Mouse (Mus musculus) frontal cortex, adult (tissue): ENCODE measurements around the gene Homer3.

ENCODE experiments used
- ATAC-seq: cut with Nextera tagmentation; 2 replicates; pipeline ENCODE4 v1.9.2; 2017; ENCODE audit warnings: mild to moderate bottlenecking, moderate library complexity, mixed read lengths; ENCODE audit not compliant: low TSS enrichment

Gene Homer3

GRCm38 (mm10) chr8:70284421-70284820 is 1.8 kb downstream of the Homer3 start:
- no peak for ATAC-seq

- ATAC-seq = no peak
Measured at GRCm38 (mm10) chr8:70285304-70285703, 2.7 kb downstream of the Homer3 start.

DNA sequence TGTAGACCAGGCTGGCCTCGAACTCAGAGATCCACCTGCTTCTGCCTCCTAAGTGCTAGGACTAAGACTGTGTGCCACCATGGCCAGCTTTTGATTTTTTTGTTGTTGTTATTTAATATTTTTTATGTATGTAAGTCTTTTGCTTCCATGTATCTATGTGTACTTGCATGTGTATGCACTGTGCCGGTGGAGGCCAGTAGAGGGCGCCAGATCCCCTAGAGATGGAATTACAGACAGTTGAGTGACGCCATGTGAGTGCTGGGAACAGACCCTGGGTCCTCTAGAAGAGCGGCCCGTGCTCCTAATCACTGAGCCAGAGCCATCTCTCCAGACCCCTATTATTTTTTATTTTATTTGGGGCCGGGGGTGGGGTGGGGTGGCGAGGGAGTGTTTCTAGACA is 4.1 kb downstream of the Homer3 start:
- ATAC-seq = no peak

- no peak; the same call in 1 of the 2 replicates for ATAC-seq
Measured at GRCm38 (mm10) chr8:70293988-70294405, 11.4 kb downstream of the Homer3 start.

- ATAC-seq = no peak
Measured at GRCm38 (mm10) chr8:70300881-70301280, 18.3 kb downstream of the Homer3 start.

DNA sequence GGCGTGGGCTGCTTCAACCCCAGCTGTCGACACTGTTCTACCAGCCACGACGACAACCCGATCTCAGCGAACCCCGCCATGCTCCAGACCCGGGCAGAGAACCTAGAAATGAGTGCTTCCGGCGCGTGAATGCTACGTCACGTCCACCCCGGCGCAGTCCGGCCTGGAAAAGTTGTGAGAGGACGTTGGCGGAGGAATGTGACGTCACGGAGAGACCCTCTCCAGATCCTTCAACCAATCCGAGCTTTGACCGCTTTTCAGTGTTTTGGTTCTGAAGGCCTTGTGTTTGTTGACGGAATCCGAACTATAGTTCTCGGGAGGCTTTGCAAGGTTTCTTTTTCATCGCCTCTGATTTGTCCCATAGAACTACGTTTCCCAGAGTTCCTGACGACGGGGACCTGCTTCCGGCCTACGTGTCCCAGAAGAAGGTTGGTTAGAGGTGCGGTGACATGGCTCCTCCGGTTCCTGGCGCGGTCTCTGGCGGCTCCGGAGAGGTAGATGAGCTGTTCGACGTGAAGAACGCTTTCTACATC is 19.8 kb downstream of the Homer3 start, which contains the start of the genes Ddx49 and Cope:
Gene Ddx49, minus strand, starts transcription at position 132 of the 533 bp plus-strand sequence.
Gene Cope, plus strand, starts transcription at position 161 of the 533 bp plus-strand sequence.
- ATAC-seq = peak; percentile 93

DNA sequence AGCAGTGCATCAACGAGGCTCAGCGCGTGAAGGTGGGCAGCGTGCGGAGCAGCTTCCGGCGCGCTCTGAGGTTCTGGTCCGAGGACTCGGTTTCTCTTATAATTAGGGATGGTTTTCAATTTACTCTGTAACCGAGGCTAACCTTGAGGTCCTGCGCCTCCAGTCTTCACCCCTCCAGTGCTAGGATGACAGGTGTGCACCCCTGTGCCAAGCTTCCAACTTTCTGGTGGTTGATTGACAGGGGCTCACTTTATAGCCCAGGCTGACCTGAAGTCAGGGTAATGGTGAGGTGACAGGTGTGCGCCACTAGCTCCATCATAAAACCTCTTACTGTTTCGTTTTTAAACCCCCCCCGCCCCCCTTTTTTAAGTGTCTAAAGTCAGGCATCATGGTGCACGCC is 20.3 kb downstream of the Homer3 start:
- no peak for ATAC-seq

DNA sequence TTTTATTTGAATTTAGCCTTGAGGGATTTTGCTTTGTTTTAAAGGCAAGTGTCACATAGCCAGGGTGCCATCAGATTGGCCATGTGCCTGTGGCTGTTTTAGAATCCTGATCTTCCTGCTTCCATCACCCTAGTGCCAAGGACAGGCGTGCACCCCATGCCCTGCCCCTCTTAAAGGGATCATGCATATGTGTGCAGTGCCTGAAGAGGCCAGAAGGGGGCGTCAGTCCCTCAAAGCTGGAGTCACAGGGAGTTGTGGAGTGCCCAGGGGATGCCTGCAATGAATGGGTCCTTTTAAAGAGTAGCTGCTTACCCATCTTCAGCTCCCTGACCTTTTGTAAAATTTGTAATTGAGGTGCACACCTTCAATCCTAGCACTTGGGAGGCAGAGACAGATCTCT is 26.7 kb downstream of the Homer3 start:
- ATAC-seq = no peak

GRCm38 (mm10) chr8:70313399-70313798 is 30.8 kb downstream of the Homer3 start:
- ATAC-seq = no peak

DNA sequence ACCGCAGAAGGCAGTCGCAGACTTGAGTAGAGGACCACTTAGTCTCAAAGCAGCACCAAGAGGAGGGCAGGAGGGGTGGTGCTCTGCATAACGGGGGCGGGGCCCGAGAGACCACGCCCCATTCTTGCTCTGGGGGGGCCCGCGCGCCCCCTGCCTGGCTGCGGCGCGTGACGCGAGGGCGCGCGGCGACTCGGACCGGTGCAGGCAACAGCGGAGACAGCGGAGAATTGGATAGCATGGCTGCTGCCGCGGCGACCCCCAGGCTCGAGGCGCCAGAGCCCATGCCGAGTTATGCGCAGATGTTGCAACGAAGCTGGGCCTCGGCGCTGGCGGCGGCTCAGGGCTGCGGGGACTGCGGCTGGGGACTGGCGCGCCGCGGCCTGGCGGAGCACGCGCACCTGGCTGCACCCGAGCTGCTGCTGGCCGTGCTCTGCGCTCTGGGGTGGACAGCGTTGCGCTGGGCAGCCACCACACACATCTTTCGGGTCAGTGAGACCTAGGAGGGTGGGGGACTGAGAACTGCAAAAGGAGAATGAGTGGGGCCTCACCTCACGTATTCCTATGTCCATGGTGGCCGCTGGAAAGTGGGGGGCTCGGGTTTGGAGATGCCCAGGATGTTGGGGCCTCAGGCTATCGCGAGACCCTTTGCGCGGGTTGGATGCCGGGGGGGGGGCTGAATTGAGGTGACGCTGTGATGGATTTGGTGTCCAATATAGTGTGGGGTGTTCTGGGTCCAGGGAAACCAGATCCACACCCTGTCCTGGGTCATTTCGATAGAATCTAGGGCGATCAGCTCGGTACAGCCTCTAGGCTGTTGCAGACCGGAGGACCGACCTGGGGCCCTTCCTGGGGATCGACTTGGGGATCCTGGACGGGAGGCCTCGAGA is 33.2 kb downstream of the Homer3 start, which contains the start of gene Cers1:
Gene Cers1, plus strand, starts transcription at position 152 of the 887 bp plus-strand sequence.
- ATAC-seq = peak; percentile 50

DNA sequence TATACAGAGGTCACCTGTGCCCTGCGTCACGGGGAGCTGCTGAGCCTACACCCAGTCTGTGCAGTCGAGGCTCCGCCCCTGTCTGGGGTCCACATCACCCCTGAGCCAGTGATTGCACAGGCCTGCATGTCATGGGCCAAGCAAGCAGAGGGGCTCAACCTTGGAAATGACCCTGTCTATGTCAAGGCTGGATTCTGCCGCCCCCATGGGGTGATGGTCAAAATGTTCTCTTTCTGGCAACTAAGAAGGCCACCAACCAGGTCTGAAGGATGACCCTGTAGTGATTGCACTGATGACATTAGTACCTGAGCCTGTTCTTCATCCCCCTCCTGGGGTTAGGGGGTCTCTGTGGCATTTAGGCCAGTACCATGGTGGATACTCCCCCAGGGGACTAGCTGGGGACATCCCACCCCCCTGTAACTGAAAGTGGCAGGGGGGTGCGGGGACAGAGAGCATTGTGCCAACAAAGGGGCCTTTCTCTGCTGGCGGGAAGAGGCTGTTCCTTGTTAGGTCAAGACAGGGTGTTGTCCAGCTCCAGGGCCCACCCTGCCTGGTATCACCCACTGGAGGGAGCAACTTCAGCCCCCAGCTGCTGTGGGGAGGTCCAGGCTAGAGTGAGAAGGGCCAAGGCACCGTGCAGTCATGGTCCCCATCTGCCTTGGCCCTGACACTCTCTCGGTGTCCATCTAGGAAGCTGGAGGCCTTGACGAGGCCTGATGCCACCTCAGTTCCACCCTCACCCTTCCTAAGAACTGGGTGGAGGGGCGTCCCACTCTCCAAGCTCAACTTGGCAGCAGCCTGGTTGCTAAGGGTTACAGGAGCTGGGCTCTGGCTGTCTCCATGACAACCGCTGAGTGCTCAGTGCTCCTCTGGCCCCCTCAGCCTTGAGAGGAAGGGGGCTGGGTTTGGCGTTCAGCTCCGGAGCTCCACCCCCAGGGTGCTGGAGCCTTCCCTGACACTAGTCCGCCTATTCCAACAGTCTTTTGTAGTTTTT is 34.2 kb downstream of the Homer3 start:
- peak; percentile 73 for ATAC-seq

- ATAC-seq = no peak
Measured at GRCm38 (mm10) chr8:70317872-70318271, 35.2 kb downstream of the Homer3 start.

GRCm38 (mm10) chr8:70323716-70324115 is 41.1 kb downstream of the Homer3 start:
- no peak for ATAC-seq

DNA sequence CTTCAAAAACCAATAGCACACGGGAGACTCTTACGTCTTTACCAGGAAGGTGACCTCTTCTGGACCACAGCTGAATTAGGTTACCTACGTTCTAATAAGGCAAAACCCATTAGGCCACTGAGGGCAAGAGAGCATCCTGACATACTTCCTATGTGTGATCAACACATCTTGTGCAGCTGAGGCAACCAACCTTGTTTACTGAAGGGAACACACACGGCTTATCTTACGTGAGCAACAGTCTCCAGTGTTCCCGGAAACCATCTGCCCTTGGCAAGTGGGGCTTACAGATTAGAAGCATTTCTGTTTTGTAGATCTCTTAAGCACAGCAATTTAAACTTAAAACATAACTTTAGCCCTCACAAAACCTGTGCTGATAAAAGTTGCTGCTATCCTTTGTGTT is 44.9 kb downstream of the Homer3 start:
- no peak for ATAC-seq

DNA sequence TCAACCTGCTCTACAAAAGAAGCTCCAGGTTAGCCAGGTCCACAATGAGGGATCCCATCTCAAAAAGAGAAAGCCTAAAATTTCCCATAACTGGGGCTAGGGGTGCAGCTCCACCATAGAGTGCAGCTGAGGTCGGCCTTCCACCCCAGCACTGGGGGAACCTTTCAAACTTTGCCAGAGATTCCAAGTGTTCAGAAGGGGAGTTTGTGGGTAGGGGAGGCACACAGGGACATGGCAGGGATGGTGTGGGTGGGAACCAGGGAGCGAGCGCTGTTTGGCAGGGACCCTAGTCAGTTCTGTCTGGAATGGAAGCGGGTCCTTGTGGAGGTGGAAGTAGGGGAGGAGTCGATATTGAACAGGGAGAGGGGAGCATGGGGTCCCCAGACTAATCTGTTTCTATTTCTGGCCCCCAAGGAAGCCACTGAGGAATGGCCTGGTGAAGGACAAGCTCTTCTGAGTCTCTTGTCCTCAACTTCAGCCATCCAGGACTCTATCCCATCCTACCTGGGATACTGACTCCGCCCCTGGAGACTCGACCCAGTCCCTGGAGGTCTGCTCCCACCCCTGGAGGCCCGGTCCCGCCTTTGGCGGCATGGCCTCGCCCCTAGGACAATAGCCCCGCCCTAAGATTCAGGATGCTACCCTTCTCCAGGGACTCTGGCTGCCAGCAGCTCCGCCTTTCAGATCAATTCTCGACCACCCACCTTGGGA is 46.7 kb downstream of the Homer3 start, which contains the start of gene Gdf1:
Gene Gdf1, plus strand, starts transcription at position 694 of the 711 bp plus-strand sequence.
- ATAC-seq = no peak

DNA sequence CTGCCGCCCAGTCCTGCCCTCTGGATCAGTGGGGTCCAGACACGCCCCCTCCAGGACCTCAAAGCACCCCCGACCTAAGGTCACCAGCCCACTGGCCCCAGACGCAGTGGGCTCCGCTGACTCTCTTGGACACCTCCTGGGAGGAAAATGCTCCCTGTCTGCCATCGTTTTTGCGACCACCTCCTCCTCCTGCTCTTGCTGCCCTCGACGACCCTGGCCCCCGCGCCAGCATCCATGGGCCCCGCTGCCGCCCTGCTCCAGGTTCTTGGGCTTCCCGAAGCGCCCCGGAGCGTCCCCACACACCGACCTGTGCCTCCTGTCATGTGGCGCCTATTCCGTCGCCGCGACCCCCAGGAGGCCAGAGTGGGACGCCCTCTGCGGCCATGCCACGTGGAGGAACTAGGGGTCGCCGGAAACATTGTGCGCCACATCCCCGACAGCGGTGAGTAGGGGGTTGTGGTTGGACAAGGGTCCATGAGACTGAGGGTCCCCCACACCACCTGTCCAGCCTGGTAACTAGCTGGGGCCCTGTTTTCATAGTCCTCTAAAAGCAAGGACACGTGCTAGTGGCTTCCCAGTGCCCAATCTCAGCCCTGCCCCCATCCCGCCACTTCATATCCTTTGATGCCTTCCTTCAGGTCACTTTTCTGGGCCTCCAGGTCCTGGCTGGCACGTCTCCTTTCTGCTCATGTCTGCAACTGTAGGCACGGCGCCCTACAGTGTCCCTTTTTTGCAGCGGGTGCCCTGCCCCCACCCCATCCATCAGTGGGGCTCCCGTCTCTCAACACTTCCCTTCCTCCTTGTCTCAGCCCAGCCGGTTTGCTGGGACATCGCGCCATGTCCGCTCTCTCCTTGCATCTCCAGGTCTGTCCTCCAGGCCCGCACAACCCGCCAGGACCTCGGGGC is 47.5 kb downstream of the Homer3 start:
- ATAC-seq = peak; percentile 8; the same call in 1 of the 2 replicates

- peak; percentile 56 for ATAC-seq
Measured at GRCm38 (mm10) chr8:70330741-70331364, 48.2 kb downstream of the Homer3 start.

DNA sequence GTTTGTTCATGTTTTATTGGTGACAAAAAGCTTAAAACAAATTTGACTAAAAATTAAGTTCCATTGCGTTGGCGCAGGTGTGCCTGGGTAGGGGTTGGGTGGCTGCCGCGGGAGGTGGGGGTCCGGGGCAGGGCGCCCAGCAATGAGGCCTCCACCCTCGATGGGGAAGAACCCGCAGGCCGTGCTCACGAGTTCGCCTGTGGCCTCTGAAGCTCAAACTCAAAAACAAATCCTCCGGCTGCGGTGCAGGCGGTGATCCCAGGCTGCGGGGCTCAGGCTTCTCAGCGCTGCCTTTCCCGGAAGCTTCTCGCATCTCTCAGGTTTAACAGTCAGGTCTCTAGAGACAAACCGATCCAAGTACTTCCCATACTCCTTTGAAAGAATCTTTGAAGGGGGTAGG is 48.9 kb downstream of the Homer3 start:
- no peak for ATAC-seq

- ATAC-seq = peak; percentile 63
Measured at GRCm38 (mm10) chr8:70332070-70332877, 49.6 kb downstream of the Homer3 start.
